Mouse (Mus musculus) urinary bladder, postnatal 36 days (tissue): ENCODE results near the gene Art3.

Source experiments
- DNase-seq, 2 experiments: peaks; one replicate each; pipeline ENCODE4 v3.0.0; 2022; ENCODE audit warnings: low spot score in 2 of 2, mixed read lengths in 1 of 2

Gene Art3

DNA sequence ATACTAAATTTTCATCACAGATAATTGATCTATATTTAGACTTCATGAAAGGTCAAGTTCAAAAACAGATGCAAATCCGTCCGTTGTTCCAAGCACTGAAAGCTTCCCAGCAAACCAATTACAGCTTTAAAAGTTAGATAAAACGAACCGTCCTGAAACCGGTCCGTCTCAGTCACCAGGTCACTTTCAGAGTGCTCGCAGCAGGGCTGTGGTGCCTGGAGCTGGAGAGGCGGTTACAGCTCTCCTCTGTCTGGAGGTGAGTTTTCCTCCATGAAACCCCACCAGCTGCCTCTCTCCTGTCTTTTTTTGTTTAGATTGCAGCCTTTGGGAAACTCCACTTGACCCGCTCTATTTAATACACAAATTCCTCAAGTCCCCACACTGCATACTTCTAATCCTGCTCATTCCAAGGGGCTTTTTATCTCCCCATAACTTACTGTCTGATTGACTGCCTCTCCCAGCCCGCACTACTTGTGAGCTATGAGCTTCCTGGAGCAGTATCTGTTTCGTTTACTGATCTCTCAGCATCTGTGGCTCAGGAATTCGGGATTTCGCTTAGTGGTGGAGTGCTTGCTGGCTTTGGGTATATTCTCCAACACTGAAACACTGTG lies 45.3 kb downstream of the Art3 start:
- no peak for DNase-seq

DNA sequence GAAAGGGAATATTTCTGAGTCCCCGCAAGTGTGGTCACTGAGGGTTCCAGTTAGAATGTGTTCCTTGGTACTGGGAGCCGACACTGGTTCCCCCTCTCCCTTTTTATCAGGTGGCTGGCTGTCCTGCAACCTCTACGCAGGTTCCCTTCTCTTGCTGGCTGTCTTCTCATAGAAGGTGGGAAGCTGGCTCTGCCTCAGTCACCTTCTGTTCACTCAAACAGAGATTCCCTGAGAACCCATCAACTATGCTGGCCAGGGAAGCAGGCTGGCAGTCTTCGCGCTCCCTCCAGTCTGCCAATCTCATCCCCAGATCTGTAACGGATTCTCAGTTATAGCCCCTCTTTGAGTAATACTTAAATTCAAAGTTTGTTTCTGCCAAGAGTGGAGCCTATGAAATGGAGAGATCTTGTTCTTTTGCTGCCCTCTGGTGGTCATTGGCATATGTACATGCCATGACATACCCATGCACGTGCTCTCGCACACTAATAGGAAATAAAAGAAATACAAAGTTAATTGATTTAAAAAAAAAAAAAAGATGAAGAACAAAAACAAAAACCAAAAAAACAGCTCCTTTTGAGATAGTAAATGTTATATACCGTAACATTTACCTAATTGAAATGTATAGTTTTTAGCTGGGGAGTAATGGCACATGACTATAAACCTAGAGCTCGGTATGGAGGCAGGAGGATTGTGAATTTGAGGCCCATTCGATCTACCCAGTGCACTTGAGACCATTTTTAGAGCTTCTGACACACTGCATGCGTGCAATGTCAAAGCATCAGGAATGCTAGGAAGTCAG lies 50.1 kb downstream of the Art3 start:
- peak; percentile 70 to 72 for DNase-seq

DNA sequence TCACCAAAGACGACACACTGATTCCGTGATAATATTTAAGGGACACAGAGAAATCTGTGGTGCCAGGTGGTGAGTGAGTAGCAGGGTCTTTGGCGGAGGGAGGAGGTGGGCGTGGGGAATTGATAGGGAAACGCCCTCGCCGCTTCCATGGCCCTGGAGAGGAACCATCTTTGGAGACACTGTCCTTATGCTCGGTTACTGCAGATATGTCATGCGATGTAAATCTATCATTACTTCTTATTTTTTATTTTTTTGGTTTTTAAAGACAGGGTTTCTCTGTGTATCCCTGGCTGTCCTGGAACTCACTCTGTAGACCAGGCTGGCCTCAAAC lies 50.7 kb downstream of the Art3 start:
- no peak for DNase-seq

DNA sequence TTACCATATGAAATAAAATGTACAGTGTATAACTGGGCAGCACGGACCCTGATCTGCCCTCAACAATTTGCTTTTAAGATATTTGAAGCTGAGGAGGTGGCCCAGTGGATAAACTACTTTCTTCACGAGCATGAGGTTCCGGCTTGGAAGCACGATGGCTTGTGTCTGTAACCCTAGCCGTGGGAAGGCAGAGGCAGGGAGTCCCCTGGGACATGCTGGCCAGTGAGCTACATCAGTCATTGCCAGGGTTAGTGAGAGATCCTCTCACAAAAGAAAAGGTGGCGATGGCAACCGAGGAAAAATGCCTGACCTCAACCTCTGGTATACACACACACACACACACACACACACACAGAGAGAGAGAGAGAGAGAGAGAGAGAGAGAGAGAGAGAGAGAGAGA lies 52.1 kb downstream of the Art3 start:
- DNase-seq: no peak

DNA sequence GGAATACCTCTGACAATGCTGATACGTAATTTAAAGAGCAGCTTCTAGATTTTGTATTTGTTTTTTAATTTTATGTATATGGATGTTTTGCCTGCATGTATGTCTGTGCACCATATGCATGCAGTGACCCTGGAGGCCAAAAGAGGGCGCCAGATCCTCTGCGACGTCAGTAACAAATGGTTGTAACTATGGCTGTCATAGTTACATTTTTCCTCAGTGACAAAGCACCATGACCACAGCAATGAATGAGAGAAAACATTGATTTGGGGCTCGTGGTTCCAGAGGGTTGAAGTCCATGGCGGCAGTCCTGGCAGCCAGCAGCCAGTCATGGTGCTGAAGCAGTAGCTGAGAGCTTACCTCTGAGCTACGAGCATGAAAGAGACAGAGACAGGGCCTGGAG lies 53.2 kb downstream of the Art3 start:
- DNase-seq: no peak

DNA sequence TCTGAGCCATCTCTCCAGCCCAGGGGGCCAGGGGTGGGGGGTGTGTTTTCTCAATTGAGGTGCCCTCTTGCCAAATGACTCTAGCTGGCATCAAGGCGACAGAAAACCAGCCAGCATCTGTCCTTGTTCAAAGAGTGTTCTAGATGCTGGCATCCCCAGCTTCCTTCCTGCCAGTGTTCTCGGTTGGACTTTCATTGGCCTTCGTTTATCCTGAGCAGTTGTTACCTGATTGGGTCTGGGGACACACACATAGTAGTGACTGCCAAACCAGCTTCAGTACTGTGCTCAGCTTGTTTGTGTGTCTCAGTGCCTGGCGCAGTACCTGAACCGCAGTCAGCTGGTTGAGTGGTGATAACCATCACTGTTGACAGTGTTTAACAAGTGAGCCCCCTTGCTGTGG lies 54.5 kb downstream of the Art3 start:
- no peak for DNase-seq

DNA sequence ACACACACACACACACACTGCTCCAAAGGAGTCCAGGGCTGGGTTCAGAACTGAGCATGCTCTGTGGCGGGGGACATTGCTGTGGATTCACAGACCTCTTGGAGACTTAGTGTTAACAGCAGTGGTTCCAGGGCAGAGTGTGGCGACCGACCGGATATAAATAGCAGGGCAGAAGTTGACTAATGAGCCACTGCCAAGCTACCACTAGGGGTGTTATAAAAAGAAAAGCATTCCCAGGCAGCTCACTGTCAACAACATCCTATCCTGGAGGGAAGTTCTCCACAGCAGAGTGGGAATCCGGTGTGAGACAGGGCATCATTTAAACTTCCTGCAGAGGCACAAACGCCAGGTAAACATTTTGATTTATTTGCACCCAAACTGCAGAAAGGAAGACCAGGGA lies 55.0 kb downstream of the Art3 start:
- DNase-seq: no peak

DNA sequence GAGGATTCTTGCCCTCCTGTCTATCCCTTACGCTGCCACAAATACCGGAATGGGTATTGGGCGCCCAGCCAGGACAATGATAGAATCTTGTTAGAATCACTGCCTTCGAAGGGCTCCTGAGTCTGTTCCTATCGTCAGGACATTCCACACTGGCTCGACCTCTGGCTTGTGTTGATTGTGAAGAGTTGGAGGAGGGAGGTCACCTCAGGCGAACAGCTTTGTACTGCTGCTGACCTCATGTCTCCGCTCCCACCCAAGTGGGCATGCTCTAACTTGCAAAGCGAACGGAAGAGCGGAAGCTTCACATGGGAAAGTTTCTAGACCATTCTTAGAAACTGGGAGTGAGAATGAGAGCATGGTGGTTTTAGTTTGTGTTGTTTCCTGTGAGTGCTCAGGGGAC lies 55.8 kb downstream of the Art3 start:
- no peak for DNase-seq

DNA sequence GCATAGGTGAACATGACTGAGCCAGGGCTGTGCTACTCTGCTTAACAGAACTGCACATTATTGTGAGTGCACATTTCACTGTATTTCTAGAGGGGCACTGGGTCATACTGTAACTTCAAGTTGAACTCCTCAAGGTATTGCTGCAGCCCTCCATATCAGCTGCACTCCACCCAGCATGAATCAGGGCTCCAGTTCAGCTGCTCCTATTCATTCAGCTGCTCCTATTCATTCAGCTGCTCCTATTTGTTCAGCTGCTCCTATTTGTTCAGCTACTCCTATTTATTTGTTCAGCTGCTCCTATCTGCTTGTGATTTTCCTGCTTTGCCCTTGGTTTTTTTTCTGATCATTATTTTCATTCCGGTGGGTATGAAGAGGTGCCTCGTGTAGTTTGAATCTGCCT lies 58.4 kb downstream of the Art3 start:
- DNase-seq: no peak

DNA sequence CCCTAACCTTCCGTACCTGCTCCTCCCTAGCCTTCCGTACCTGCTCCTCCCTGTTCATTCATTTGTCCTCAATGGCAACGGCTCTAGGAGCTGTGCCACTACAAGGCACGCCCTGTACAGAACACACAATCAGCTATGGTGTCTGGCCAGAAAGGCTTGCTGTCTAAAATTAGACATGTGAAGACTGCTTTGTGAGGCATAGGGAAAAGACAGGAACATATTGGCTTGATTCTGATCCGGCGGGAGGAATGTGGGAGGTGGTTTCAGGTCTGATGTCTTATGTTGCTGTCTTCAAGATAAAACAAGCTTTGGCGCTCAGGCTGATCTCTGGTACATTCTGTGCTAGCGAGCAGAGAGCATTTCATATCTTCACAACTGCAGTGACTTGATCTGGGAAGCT lies 59.0 kb downstream of the Art3 start:
- DNase-seq: no peak

DNA sequence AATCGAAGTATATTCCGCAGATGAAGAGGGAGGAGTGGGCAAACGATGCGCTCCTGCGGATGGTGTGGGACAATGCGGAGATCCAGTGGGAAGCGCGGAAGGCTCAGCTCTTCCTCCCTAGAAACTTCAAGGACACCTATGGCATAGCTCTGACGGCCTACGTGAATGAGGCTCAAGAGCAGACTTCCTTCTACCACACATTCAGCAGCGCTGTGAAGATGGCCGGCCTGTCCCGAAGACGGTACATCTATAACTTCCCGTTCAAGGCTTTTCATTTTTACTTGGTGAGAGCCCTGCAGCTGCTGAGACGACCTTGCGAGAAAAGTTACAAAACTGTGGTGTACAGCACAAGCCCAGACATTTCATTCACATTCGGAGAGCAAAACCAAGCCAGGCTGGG lies 60.9 kb downstream of the Art3 start:
- DNase-seq: no peak

DNA sequence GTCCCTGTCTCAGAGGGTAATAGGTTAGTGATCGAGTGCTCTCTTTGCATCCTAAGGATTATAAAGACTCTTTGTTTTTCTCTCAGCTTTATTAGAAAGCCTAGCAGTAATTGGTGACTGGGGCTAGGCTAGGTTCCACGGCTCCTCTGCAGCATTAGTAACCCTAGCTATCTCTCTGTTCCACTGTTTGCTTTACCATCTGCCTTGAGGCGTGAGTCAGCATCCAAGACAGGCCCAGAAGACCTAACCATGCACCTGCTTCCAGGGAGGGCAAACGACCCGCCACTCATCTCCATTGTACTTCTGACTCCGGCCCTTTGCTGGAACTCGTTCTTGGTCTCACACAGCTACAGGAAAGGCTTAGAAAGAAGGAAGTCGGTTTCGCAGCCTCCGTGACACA lies 62.2 kb downstream of the Art3 start:
- DNase-seq: no peak

DNA sequence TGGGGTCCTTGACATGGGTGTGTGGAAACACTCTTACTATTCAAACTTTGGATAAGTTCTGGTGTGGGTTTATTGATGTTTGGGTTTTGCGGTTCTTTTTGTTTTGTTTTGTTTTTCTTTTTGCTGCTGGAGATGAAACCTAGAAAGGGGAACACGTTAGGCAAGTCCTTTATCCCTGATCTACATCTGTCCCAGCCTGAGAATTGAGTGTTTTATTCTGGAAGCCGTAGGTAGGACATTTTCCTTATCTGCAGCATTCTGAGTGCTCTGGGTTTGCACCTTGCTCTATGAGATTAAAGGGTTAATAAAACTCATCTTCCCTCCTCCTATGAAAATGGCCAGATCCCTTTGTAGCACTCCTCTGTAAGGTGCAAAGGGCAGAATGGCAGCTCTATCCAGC lies 64.1 kb downstream of the Art3 start:
- DNase-seq: no peak

DNA sequence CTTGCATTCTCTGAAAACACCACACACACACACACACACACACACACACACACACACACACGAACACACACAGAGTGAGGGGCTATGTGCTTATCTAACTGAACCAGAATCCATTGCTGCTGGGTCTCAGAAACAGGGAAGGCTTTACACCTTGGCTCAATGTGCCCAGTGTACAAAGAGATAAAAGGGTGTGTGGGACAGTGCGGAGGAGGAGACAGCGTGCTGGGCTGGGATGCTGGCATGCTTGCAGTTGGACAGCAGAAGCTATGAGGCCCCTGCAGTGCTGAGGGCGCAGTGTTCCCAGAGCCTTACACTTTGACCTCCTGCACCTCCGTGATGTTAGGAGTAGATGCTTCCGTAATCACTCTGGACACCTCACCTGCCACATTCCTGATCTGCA lies 64.8 kb downstream of the Art3 start:
- no peak for DNase-seq

DNA sequence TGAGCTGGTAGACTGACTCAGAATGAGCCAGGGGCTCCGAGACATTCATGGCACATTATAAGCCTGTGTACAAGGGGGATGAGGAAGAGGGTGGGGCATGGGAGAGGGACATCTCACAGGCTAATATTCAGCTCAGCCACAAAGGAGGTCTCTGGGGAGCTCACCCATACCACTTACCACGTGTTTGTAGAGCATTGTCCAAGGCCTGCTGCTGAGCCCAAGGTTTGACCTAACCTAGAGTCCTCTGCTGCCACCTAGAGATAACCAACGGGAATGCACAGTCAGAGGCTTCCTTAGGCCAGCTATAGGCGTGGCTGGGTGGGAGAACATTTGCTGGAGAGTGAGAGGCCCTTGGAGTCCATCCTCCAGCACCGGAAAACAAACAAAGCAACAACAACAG lies 66.5 kb downstream of the Art3 start:
- peak; percentile 56 to 70 for DNase-seq

DNA sequence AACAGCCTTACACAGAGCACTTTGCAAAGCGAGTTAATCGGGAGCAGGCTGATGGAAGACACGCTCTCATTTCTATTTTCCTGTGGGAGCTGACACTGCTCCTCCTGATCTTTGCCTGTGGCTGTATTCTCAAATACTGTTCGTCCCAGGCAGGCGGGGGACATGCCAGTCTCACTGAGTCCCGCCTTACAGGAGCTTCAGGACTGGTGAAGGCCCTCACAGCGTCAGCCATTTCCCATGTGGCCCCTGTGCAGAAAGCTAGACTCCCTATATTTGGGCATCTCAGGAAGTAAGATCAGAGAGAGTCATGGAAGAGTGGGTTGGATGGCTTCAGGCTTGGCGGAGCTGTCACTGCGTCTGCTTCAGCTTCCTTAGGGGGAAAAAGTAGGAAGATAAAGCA lies 71.2 kb downstream of the Art3 start:
- DNase-seq: no peak

DNA sequence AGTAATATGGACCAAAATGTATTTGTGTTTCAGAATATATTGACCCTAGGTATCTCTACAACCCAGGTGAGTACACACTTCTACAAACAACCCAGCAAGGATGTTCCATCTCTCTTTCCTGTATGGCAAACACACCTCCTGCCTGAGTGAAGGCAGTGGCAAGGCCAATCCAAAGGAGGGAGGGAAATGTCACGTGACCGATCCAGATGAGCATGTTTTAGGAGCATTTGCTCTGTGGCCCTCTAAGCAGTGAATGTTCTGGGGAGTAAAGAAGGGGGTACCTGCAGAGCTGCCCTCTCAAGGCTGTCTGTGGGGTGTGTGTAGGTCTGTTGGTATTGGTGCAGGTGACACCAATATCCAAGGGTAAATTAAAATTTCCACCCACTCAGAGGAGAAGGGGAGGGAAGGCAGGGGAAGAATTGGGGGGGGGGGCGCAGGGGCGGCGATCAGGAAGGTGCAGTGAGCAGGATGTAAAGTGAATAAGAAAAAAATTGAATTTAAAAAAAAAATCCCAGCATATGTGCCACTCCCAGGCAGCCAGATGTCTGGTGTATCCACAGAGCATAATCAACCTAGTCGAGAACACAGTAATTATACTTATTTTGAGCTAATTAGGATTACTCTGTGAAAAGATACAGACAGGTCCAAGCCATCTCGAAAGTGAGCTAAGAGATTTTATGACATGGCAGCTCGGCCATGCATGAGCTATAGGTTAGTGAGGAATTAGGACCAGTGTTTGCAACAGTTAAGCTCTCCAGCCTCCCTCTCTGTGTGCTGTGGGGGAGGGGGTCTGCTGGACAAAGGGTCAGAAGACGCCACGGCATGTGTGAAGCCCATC lies 72.2 kb downstream of the Art3 start:
- no peak for DNase-seq

DNA sequence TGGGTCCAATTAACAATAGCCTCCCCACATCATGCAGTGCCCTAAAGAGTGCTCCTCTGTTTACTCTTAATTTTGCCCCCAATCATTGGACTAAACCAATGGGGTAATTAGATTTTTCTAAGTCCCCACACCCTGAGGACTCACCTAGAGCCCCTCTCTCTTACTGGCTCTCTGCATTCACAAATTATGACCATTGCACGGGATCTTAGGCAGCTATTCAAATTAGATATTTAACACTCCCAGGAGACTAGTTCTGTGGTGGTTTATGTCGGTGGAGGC lies 72.7 kb downstream of the Art3 start:
- DNase-seq: no peak

DNA sequence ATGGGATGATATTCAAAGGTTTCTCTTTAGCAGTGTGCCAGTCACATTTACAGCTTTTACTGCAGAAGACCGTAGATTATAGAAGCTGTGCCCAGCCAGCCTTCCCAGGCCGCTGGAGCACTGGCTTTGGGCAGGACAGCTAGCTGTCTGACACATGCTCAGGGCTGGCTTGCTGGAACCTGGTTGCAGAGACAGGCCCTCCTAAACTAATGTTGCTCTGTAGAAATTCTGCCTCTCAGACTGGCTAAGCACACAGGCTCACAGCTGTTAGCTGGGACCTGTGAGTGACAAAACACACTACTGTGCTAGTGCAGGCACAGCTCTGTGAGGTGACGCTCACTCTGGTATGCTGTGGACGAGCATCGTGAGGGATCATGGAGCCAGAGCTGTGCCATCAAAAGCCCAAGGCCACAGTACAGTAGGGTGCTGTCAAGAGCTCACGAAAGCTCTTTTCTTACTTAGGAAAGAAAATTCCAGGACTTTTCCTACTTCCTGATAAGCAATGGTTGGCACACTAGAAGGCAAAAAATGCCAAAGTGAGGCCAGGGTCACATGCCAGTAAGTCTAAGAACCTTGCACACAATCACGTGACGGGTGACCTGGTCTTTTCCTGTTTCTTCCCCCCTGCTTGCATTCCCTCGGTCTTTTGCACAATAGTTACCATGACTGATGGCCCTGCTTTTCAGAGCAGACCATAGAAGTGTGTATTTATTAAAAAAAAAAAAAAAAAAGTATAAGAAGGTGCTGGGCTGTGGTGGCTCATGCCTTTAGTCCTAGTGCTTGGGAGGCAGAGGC lies 77.9 kb downstream of the Art3 start:
- no peak for DNase-seq

DNA sequence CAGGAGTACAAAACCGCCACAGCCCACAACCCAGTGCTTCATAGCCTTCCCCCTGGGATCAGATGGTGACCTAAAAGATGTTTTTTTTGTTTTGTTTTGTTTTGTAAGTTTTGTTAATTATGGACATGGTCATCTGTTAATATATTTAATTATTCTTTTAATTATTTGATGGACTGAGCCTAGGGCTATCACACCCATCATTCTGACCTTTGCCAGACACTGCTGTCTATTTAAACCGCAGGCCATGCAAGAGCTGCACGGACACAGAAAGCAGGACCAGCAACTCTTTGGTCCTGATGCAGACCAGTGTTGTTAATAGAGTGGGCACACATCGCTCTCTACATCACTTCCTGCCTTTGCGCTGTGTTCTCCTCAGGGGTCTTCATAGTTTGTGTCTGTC lies 78.9 kb downstream of the Art3 start:
- no peak for DNase-seq

DNA sequence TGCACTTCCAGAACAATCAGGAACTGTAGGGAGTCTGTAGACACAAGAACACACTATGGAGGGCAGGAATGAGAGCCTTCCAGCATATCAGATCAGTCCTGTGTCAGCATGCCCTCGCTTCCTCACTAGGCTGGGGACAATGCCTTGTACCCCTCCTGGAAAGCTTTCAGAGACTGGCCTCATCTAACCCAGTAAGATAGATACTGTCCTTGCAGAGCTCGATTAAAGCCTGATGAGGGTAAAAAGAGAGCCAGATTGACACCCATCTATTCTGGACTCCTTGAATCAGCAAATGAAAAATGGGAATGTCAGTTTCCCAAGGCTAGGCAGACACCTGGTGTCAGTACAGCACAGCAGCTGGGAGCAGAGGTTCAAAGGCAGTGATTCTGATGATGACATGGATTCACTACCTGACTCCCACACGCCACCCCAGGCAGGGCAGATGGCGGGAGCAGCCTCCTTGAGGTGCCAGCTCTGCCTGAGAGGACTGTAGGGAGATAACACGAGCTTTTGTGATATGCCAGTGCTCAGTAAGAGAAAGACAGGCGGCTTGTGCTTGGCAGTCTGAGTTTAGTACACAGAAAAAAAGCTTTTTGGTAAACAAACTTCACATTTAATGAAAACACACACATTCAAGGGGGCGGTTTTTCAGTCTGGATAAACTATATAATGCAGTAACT lies 80.0 kb downstream of the Art3 start:
- no peak for DNase-seq
